ENCODE assay signal across 27 mouse cellular contexts in the genomic region with DNA sequence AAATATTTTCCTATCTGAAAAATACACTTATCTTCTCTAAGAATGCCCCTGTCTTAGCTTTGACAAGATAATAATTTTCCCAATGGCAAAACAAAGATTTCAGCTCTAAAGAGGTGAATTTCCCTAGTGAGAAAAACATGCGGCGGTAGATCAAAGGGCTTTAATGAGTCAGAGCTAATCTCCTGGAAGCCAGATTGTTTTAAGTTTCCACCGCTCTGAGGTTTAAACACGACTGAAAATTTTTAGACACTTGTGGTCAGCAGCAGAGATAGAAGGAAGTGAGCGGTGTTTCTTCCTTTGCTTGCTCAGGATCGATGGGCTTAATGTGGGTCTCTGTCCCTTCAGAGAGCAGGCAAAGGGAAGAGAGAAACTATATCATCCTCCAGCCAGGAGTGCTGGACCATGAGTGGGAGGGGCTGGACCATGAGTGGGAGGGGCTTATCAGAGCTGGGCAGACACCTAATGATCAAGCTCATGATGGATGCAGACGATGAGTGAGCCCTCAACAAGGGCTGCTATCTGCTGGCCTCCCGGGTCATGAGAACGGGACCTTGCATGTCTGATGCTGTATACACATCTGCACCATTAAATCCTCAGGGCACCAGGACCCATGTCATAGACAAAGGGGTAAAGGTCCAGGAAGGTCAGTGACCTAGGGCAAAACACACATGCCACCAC.
A peak's percentile ranks its signal among the peaks of the same experiment; 100 is the strongest.
DNase-seq lines count a peak whose midpoint lies in the region; ATAC-seq and TF ChIP-seq lines count a peak whose summit lies in the region.
"Had no signal": no experiment of that assay in that cellular context is flagged by ENCODE, and none has a peak within 500 bp of the region (broad histone marks: within the 10 kb centered on the region; RNA-seq: fewer than 3 reads in every experiment).

No protein-coding gene starts in this region.

- H3K79me2 ChIP-seq in CH12.LX (replicated peaks; ENCODE audit: control insufficient read depth, extremely low read depth, insufficient read depth, poor library complexity, severe bottlenecking), result no peaks in the 10 kb centered on the region

- H3K27me3 ChIP-seq in liver, postnatal 0 days (ENCODE audit: insufficient read depth, low read length), result no peaks in the 10 kb centered on the region
- H3K27me3 ChIP-seq in CH12.LX (replicated peaks), result no peaks in the 10 kb centered on the region
- H3K27me3 ChIP-seq in liver, embryonic 11.5 days (replicated peaks; ENCODE audit: control insufficient read depth, insufficient read depth, low read length), result no peaks in the 10 kb centered on the region
- H3K27me3 ChIP-seq: embryonic facial prominence, embryonic 12.5 days; forebrain, embryonic 13.5 days; heart, embryonic 15.5 days; limb, embryonic 12.5 days; neural tube, embryonic 15.5 days had no signal

- no peak for TF ChIP-seq RAD21 in CH12.LX (IDR thresholded peaks at IDR 0.05; ENCODE audit: low read depth, low read length)

- no peak for TF ChIP-seq POLR2A in CH12.LX (IDR thresholded peaks at IDR 0.05; ENCODE audit: low read depth, low read length)

- no peaks in the 10 kb centered on the region for H3K4me1 ChIP-seq in liver, postnatal 0 days (ENCODE audit: insufficient read depth)
- peaks cover 4 to 8% of the 10 kb centered on the region in 2 experiments; a peak in 3 of 4 replicates for H3K4me1 ChIP-seq in CH12.LX (ENCODE audit: control insufficient read depth in 1 of 2, insufficient read depth in 2 of 2)
- no peaks in the 10 kb centered on the region for H3K4me1 ChIP-seq in liver, embryonic 11.5 days (replicated peaks; ENCODE audit: control insufficient read depth, insufficient read depth, low read length)
- H3K4me1 ChIP-seq: embryonic facial prominence, embryonic 12.5 days; forebrain, embryonic 13.5 days; heart, embryonic 15.5 days had no signal

- no peak overlapping the region for H3K9ac ChIP-seq in liver, postnatal 0 days (replicated peaks)
- no peak overlapping the region for H3K9ac ChIP-seq in CH12.LX (ENCODE audit: insufficient read depth, low read depth)
- H3K9ac ChIP-seq in liver, embryonic 11.5 days (ENCODE audit: low read depth, low read length), result no peak overlapping the region
- H3K9ac ChIP-seq: embryonic facial prominence, embryonic 12.5 days; forebrain, embryonic 13.5 days; heart, embryonic 15.5 days; limb, embryonic 12.5 days; neural tube, embryonic 15.5 days had no signal

- H3K27ac ChIP-seq in liver, postnatal 0 days (ENCODE audit: low read depth), result no peak overlapping the region
- H3K27ac ChIP-seq in CH12.LX (ENCODE audit: insufficient read depth, low read depth), result no peak overlapping the region
- H3K27ac ChIP-seq in liver, embryonic 11.5 days (ENCODE audit: low read depth, low read length), result no peak overlapping the region
- H3K27ac ChIP-seq: embryonic facial prominence, embryonic 12.5 days; forebrain, embryonic 13.5 days; heart, embryonic 15.5 days; left cerebral cortex, adult 2 months; limb, embryonic 12.5 days; neural tube, embryonic 15.5 days had no signal

- 66% methylated on average over 9 of the region's 9 CpGs for WGBS in liver, postnatal 0 days (ENCODE audit: insufficient replicate concordance)
- 53% methylated on average over 9 of the region's 9 CpGs for WGBS in liver, embryonic 11.5 days

- in situ Hi-C loops in CH12.LX (cut with MboI; ENCODE audit: low pct_ligation_motif_present, low pct_unique_long_range_greater_than_20kb, low sequenced_read_pairs), result no loop called here

- H3K4me3 ChIP-seq in liver, postnatal 0 days (ENCODE audit: low read depth, low read length), result no peak overlapping the region
- H3K4me3 ChIP-seq in CH12.LX (replicated peaks in 1 of 3; ENCODE audit: low read depth in 2 of 3, low read length in 2 of 3, poor library complexity in 1 of 3), result no peak overlapping the region
- no peak overlapping the region for H3K4me3 ChIP-seq in liver, embryonic 11.5 days (ENCODE audit: low read depth, low read length)
- H3K4me3 ChIP-seq: embryonic facial prominence, embryonic 12.5 days; erythroblast, embryonic 14.5 days; forebrain, embryonic 13.5 days; heart, embryonic 15.5 days; left cerebral cortex, adult 2 months; limb, embryonic 12.5 days; myocyte; neural tube, embryonic 15.5 days had no signal

- dilution Hi-C loops in CH12.LX (cut with MboI; ENCODE audit: extremely low pct_ligation_motif_present, extremely low pct_unique_long_range_greater_than_20kb, low sequenced_read_pairs), result no loop called here

- no peaks in the 10 kb centered on the region for H3K36me3 ChIP-seq in liver, postnatal 0 days (replicated peaks; ENCODE audit: insufficient read depth, low read length)
- peaks cover 0 to 11% of the 10 kb centered on the region in 2 experiments for H3K36me3 ChIP-seq in CH12.LX (replicated peaks in 1 of 2; ENCODE audit: control insufficient read depth in 1 of 2, insufficient read depth in 1 of 2, low read length in 1 of 2)
- no peaks in the 10 kb centered on the region for H3K36me3 ChIP-seq in liver, embryonic 11.5 days (ENCODE audit: control insufficient read depth, insufficient read depth, low read length)
- H3K36me3 ChIP-seq: embryonic facial prominence, embryonic 12.5 days; limb, embryonic 12.5 days; neural tube, embryonic 15.5 days had no signal

- peak; percentile 32 for DNase-seq in embryo, embryonic 10 days (ENCODE audit: low spot score)
- no peak for DNase-seq in embryo, embryonic 9.5 days (ENCODE audit: extremely low spot score)
- DNase-seq in liver (peak; percentile 30), CH12.LX (ENCODE audit: extremely low read depth) (peak; percentile 44)
- no peak for DNase-seq in liver, postnatal 0 days
- no peak for DNase-seq in liver, embryonic 11.5 days (ENCODE audit: low spot score)
- DNase-seq in adrenal gland, postnatal 25 days, result no peak
- DNase-seq in layer of hippocampus, postnatal 10 days (ENCODE audit: low spot score in 2 of 2), result no peak
- DNase-seq: cerebellum, adult 18-20 months; cerebellum, postnatal 36 days; gastrocnemius, postnatal 10 days; heart, adult 18-20 months; heart, postnatal 4 days; kidney, adult 9 months; kidney, postnatal 36 days; lung, adult 18-20 months; lung, postnatal 36 days; right cerebral cortex, postnatal 25 days; thymus, adult 18-20 months had no signal

- H3K9me3 ChIP-seq in liver, postnatal 0 days (ENCODE audit: low read length), result no peaks in the 10 kb centered on the region
- H3K9me3 ChIP-seq in CH12.LX (replicated peaks; ENCODE audit: low read length), result no peaks in the 10 kb centered on the region
- H3K9me3 ChIP-seq in liver, embryonic 11.5 days (ENCODE audit: control insufficient read depth, low read length), result no peaks in the 10 kb centered on the region
- H3K9me3 ChIP-seq: embryonic facial prominence, embryonic 12.5 days; forebrain, embryonic 13.5 days; heart, embryonic 15.5 days; limb, embryonic 12.5 days; neural tube, embryonic 15.5 days had no signal

- no peak for TF ChIP-seq EP300 in liver, postnatal 0 days (IDR thresholded peaks at IDR 0.05; ENCODE audit: low read depth)
- peak; percentile 11; the same call in 1 of the 2 replicates for TF ChIP-seq EP300 in CH12.LX (IDR thresholded peaks at IDR 0.05; ENCODE audit: low read length)

- no peak for ATAC-seq in liver, postnatal 0 days
- ATAC-seq in liver, embryonic 11.5 days (replicated peaks; ENCODE audit: low FRiP score), result peak; percentile 49
- ATAC-seq: forebrain, embryonic 13.5 days had no signal

- TF ChIP-seq CTCF in liver, postnatal 0 days (IDR thresholded peaks at IDR 0.05; ENCODE audit: low read depth), result no peak
- no peak for TF ChIP-seq CTCF in CH12.LX (conservative IDR thresholded peaks at IDR 0.05 in 1 of 2, IDR thresholded peaks at IDR 0.05 in 1 of 2; ENCODE audit: low read depth in 2 of 2, low read length in 2 of 2)

- H3K4me2 ChIP-seq in liver, postnatal 0 days (ENCODE audit: low read depth, low read length), result no peak overlapping the region
- H3K4me2 ChIP-seq in CH12.LX (ENCODE audit: insufficient read depth, low read depth, poor library complexity, severe bottlenecking), result peak overlapping the region; percentile 65
- H3K4me2 ChIP-seq in liver, embryonic 11.5 days, result no peak overlapping the region
- H3K4me2 ChIP-seq: embryonic facial prominence, embryonic 12.5 days; forebrain, embryonic 13.5 days; heart, embryonic 15.5 days; limb, embryonic 12.5 days; neural tube, embryonic 15.5 days had no signal

TF ChIP-seq in CH12.LX, 34 proteins besides CTCF, POLR2A, EP300 and RAD21:
- TF ChIP-seq RCOR1 (conservative IDR thresholded peaks at IDR 0.05; ENCODE audit: low read depth, low read length) (no peak), MAFK (IDR thresholded peaks at IDR 0.05; ENCODE audit: insufficient replicate concordance, low read length) (no peak), MAZ (IDR thresholded peaks at IDR 0.05; ENCODE audit: low read depth, low read length) (no peak), BHLHE40 (IDR thresholded peaks at IDR 0.05; ENCODE audit: low read depth, low read length) (peak; percentile 16; the same call in 1 of the 2 replicates)
TF ChIP-seq in CH12.LX: peak in this region for 1.

Comparison
In these comparisons a context has a peak if more than half of its experiments do, and no peak if none do; other contexts are left out.
1. DNase-seq: peak in embryo, embryonic 10 days (single experiment), liver (single experiment) and CH12.LX (single experiment); none in embryo, embryonic 9.5 days (single experiment), liver, postnatal 0 days (single experiment), liver, embryonic 11.5 days (single experiment), adrenal gland, postnatal 25 days (single experiment) and layer of hippocampus, postnatal 10 days (0 of 2).